Mouse (Mus musculus) limb, embryonic 14.5 days (tissue): ENCODE measurements around the gene Exosc3. TPM values are rescaled to one million over a fixed set of nuclear protein-coding genes. Genes with fewer than 3 reads are reported as not detected.
"Not testable (repeated sequence)": the region's sequence is repeated elsewhere in the genome, so short reads cannot be mapped to it uniquely, and the experiment has no call there.

Experiments used
- ATAC-seq: fragments of 200-750 bp; cut with Nextera tagmentation; 2 replicates; pipeline ENCODE4 v1.8.0; 2017; ENCODE audit warnings: low read depth, moderate number of reproducible peaks, moderate TSS enrichment; ENCODE audit not compliant: low FRiP score
- DNase-seq: peaks from one replicate; pipeline ENCODE4 v3.0.0-alpha.2; 2015; ENCODE audit warnings: low spot score
- H3K27ac ChIP-seq: fragments of 300-500 bp; sonication (generic); replicated peaks from 2 replicates; pipeline ENCODE4 v1.5.1; 2014; ENCODE audit warnings: low read depth, mild to moderate bottlenecking, low read length, moderate library complexity, mixed read lengths
- H3K27me3 ChIP-seq: fragments of 300-500 bp; sonication (generic); 2 replicates; pipeline ENCODE4 v1.6.1; 2014; ENCODE audit warnings: low read length, mixed read lengths; ENCODE audit not compliant: control insufficient read depth, insufficient read depth
- H3K36me3 ChIP-seq: fragments of 300-500 bp; sonication (generic); 2 replicates; pipeline ENCODE4 v1.6.1; 2014; ENCODE audit warnings: mild to moderate bottlenecking, low read length, moderate library complexity, mixed read lengths; ENCODE audit not compliant: control insufficient read depth, insufficient read depth
- H3K4me1 ChIP-seq: fragments of 300-500 bp; sonication (generic); 2 replicates; pipeline ENCODE4 v1.6.1; 2014; ENCODE audit warnings: antibody characterized with exemption, low read length, mixed read lengths; ENCODE audit not compliant: control insufficient read depth, insufficient read depth
- H3K4me2 ChIP-seq: fragments of 300-500 bp; sonication (generic); replicated peaks from 2 replicates; pipeline ENCODE4 v1.6.1; 2014; ENCODE audit warnings: low read depth, mild to moderate bottlenecking, low read length, moderate library complexity; ENCODE audit not compliant: severe bottlenecking
- H3K4me3 ChIP-seq: fragments of 300-500 bp; sonication (generic); replicated peaks from 2 replicates; pipeline ENCODE4 v1.5.1; 2014; ENCODE audit warnings: low read length
- H3K9ac ChIP-seq: fragments of 300-500 bp; sonication (generic); 2 replicates; pipeline ENCODE4 v1.6.1; 2014; ENCODE audit warnings: mild to moderate bottlenecking, low read depth, low read length, moderate library complexity; ENCODE audit not compliant: severe bottlenecking
- H3K9me3 ChIP-seq: fragments of 300-500 bp; sonication (generic); 2 replicates; pipeline ENCODE4 v1.6.1; 2016; ENCODE audit warnings: low read length; ENCODE audit not compliant: control insufficient read depth
- POLR2A ChIP-seq: fragments of 200-500 bp; IDR thresholded peaks from 2 replicates; pipeline ENCODE4 v1.8.0; 2012; ENCODE audit warnings: inconsistent platforms, mild to moderate bottlenecking, moderate library complexity, borderline replicate concordance; ENCODE audit not compliant: insufficient read depth, insufficient read length; ENCODE audit errors: extremely low read depth
- WGBS: fragments of 180-500 bp; shearing (Covaris S2); extraction: QIAGEN DNeasy Blood & Tissue Kit; methylation state at CpG from one replicate; pipeline ENCODE4 v1.1.7; 2014; 5-methylcytosine and 5-hydroxymethylcytosine counted together
- polyA plus RNA-seq, 2 experiments: library from polyadenylated mRNA; depleted of rRNA in 1 of 2; stranded (reverse) in 1 of 2; unstranded in 1 of 2; fragments of >200 nt; fragmentation: Nextera tagmentation in 1 of 2; extraction: Ambion mirVana in 1 of 2; gene quantifications; 2 replicates each; pipeline versions ENCODE4 v1.2.1 to v1.2.3; 2012 to 2014

Gene Exosc3
- polyA plus RNA-seq (2012; rRNA removed) (47.7 and 50.4 TPM in 2 replicates), polyA plus RNA-seq (2014; fragmentation: Nextera tagmentation; extraction: Ambion mirVana) (66.1 and 66.6 TPM in 2 replicates)

GRCm38 (mm10) chr4:45342286-45343155 lies at the start of gene Exosc3:
TSS of gene Exosc3 (minus strand) at chr4:45342732.
- peak within 1 kb of the TSS; percentile 92 for H3K9ac ChIP-seq
- H3K4me2 ChIP-seq: peak within 1 kb of the TSS; percentile 71
- peak within 1 kb of the TSS; percentile 95 for H3K27ac ChIP-seq
- no peaks in the 10 kb centered on the region for H3K9me3 ChIP-seq
- ATAC-seq: peak; percentile 82
- no peak for TF ChIP-seq POLR2A
- H3K4me1 ChIP-seq: peaks cover 17% of the 10 kb centered on the region
- no peaks in the 10 kb centered on the region for H3K27me3 ChIP-seq
- under 1% methylated on average over 47 of the region's 76 CpGs for WGBS
- peak; percentile 14 for DNase-seq
- peak within 1 kb of the TSS; percentile 97 for H3K4me3 ChIP-seq
- peaks cover 11% of the 10 kb centered on the region; the same call in 1 of the 2 replicates for H3K36me3 ChIP-seq

- peaks cover 3% of the 10 kb centered on the region for H3K36me3 ChIP-seq
- ATAC-seq: no peak
- TF ChIP-seq POLR2A: no peak
Measured at GRCm38 (mm10) chr4:45392099-45392498, 49.6 kb upstream of the Exosc3 start.

GRCm38 (mm10) chr4:45387296-45387695 lies 44.8 kb upstream of the Exosc3 start:
- H3K27me3 ChIP-seq, ATAC-seq, H3K9ac ChIP-seq, H3K4me2 ChIP-seq, H3K9me3 ChIP-seq, H3K4me3 ChIP-seq, H3K36me3 ChIP-seq, DNase-seq, H3K27ac ChIP-seq, H3K4me1 ChIP-seq: not testable (repeated sequence)
- 87% methylated on average over 5 of the region's 5 CpGs for WGBS

More at GRCm38 (mm10) chr4:45392099-45392498, 49.6 kb upstream of the Exosc3 start:
- no peak overlapping the region for H3K4me3 ChIP-seq
- no peaks in the 10 kb centered on the region for H3K9me3 ChIP-seq
- no peak for DNase-seq
- H3K9ac ChIP-seq: no peak overlapping the region
- no peak overlapping the region for H3K4me2 ChIP-seq
- no peaks in the 10 kb centered on the region for H3K4me1 ChIP-seq
- H3K27ac ChIP-seq: no peak overlapping the region
- 78% methylated on average over 4 of the region's 4 CpGs for WGBS
- no peaks in the 10 kb centered on the region for H3K27me3 ChIP-seq

GRCm38 (mm10) chr4:45382133-45382532 lies 39.6 kb upstream of the Exosc3 start:
- not testable (repeated sequence) for H3K4me3 ChIP-seq, H3K9me3 ChIP-seq, H3K27me3 ChIP-seq, H3K27ac ChIP-seq, DNase-seq, H3K4me1 ChIP-seq, H3K9ac ChIP-seq, H3K4me2 ChIP-seq, ATAC-seq, H3K36me3 ChIP-seq
- 60% methylated on average over 2 of the region's 2 CpGs for WGBS

GRCm38 (mm10) chr4:45380903-45381580 lies 38.5 kb upstream of the Exosc3 start:
- H3K4me2 ChIP-seq, H3K9ac ChIP-seq, H3K27ac ChIP-seq, H3K4me3 ChIP-seq, H3K27me3 ChIP-seq, DNase-seq, H3K4me1 ChIP-seq, ATAC-seq, H3K9me3 ChIP-seq: not testable (repeated sequence)
- 86% methylated on average over 10 of the region's 10 CpGs for WGBS
- H3K36me3 ChIP-seq: peaks cover 17% of the 10 kb centered on the region
